Mouse (Mus musculus): Measurements from ENCODE around the gene Olfr1121. TPM values are rescaled to one million over a fixed set of nuclear protein-coding genes. Genes with fewer than 3 reads are reported as not detected.

The Olfr1121 gene
- polyA plus RNA-seq, 1 experiment from 2014 or later, result not detected

Other genes starting within 250 kb of the Olfr1121 start
- gene Olfr1110, start 229.6 kb upstream of the Olfr1121 start, polyA plus RNA-seq (2014; fragmentation: Nextera tagmentation; extraction: Ambion mirVana), result not detected in 2 replicates
- gene Olfr1111, start 217.3 kb upstream of the Olfr1121 start, polyA plus RNA-seq (2014; fragmentation: Nextera tagmentation; extraction: Ambion mirVana), result not detected in 2 replicates
- gene Olfr1112, start 182.1 kb upstream of the Olfr1121 start, polyA plus RNA-seq (2014; fragmentation: Nextera tagmentation; extraction: Ambion mirVana), result not detected in 2 replicates
- not detected in 2 replicates for gene Olfr1113, start 160.9 kb upstream of the Olfr1121 start, polyA plus RNA-seq (2014; fragmentation: Nextera tagmentation; extraction: Ambion mirVana)
- gene Olfr1115, start 121.9 kb upstream of the Olfr1121 start, polyA plus RNA-seq (2014; fragmentation: Nextera tagmentation; extraction: Ambion mirVana), result not detected in 2 replicates
- not detected in 2 replicates for gene Olfr1116, start 102.4 kb upstream of the Olfr1121 start, polyA plus RNA-seq (2014; fragmentation: Nextera tagmentation; extraction: Ambion mirVana)
- gene Olfr1118, start 62.3 kb upstream of the Olfr1121 start, polyA plus RNA-seq (2014; fragmentation: Nextera tagmentation; extraction: Ambion mirVana), result not detected in 2 replicates
- not detected in 2 replicates for gene Olfr1120, start 15.1 kb upstream of the Olfr1121 start, polyA plus RNA-seq (2014; fragmentation: Nextera tagmentation; extraction: Ambion mirVana)
- gene Olfr1122, start 16.0 kb downstream of the Olfr1121 start, polyA plus RNA-seq (2014; fragmentation: Nextera tagmentation; extraction: Ambion mirVana), result not detected in 2 replicates
- not detected in 2 replicates for gene Olfr1123, start 46.7 kb downstream of the Olfr1121 start, polyA plus RNA-seq (2014; fragmentation: Nextera tagmentation; extraction: Ambion mirVana)
- gene Olfr1124, start 60.4 kb downstream of the Olfr1121 start, polyA plus RNA-seq (2014; fragmentation: Nextera tagmentation; extraction: Ambion mirVana), result not detected in 2 replicates
- gene Olfr1126, start 84.1 kb downstream of the Olfr1121 start, polyA plus RNA-seq (2014; fragmentation: Nextera tagmentation; extraction: Ambion mirVana), result not detected in 2 replicates
- not detected in 2 replicates for gene Pramel7, start 127.2 kb downstream of the Olfr1121 start, polyA plus RNA-seq (2014; fragmentation: Nextera tagmentation; extraction: Ambion mirVana)
- not detected in 2 replicates for gene Pramel6, start 136.7 kb downstream of the Olfr1121 start, polyA plus RNA-seq (2014; fragmentation: Nextera tagmentation; extraction: Ambion mirVana)
- gene Olfr153, start 161.9 kb downstream of the Olfr1121 start, polyA plus RNA-seq (2014; fragmentation: Nextera tagmentation; extraction: Ambion mirVana), result not detected in 2 replicates
- not detected in 2 replicates for gene Olfr1128, start 175.6 kb downstream of the Olfr1121 start, polyA plus RNA-seq (2014; fragmentation: Nextera tagmentation; extraction: Ambion mirVana)
- not detected in 2 replicates for gene Olfr1129, start 204.0 kb downstream of the Olfr1121 start, polyA plus RNA-seq (2014; fragmentation: Nextera tagmentation; extraction: Ambion mirVana)
- gene Olfr1130, start 236.3 kb downstream of the Olfr1121 start, polyA plus RNA-seq (2014; fragmentation: Nextera tagmentation; extraction: Ambion mirVana), result not detected in 2 replicates

Data from liver, embryonic 11.5 days (tissue).